Mouse (Mus musculus) lung, postnatal 0 days (tissue): ENCODE measurements at regions not wholly inside any gene's neighbourhood (a gene's known extent, or its start where the extent isn't known, plus 50 kb on each side); places are given as distances from the start of the nearest gene placed in this dataset.

Source experiments
- ATAC-seq: fragments of 200-750 bp; cut with Nextera tagmentation; 2 replicates; pipeline ENCODE4 v1.8.0; 2017; ENCODE audit warnings: moderate library complexity
- DNase-seq: peaks from one replicate; pipeline ENCODE4 v3.0.0-alpha.2; 2016; ENCODE audit warnings: low spot score
- H3K27ac ChIP-seq: fragments of 300-500 bp; sonication (generic); 2 replicates; pipeline ENCODE4 v1.5.1; 2014; ENCODE audit warnings: antibody characterized with exemption, mild to moderate bottlenecking, low read length, mixed read lengths
- H3K27me3 ChIP-seq: fragments of 300-500 bp; sonication (generic); replicated peaks from 2 replicates; pipeline ENCODE4 v1.6.1; 2014; ENCODE audit warnings: low read length, mixed read lengths; ENCODE audit not compliant: insufficient read depth
- H3K36me3 ChIP-seq: fragments of 300-500 bp; sonication (generic); 2 replicates; pipeline ENCODE4 v1.6.1; 2014; ENCODE audit warnings: low read length, mixed read lengths; ENCODE audit not compliant: insufficient read depth
- H3K4me1 ChIP-seq: fragments of 300-500 bp; sonication (generic); 2 replicates; pipeline ENCODE4 v1.6.1; 2014; ENCODE audit warnings: antibody characterized with exemption, low read depth, low read length, mixed read lengths; ENCODE audit not compliant: insufficient read depth
- H3K4me2 ChIP-seq: fragments of 300-500 bp; sonication (generic); replicated peaks from 2 replicates; pipeline ENCODE4 v1.6.1; 2014; ENCODE audit warnings: low read depth, mild to moderate bottlenecking, low read length, moderate library complexity, mixed read lengths
- H3K4me3 ChIP-seq: fragments of 300-500 bp; sonication (generic); 2 replicates; pipeline ENCODE4 v1.5.1; 2014; ENCODE audit warnings: low read depth, low read length
- H3K9ac ChIP-seq: fragments of 300-500 bp; sonication (generic); replicated peaks from 2 replicates; pipeline ENCODE4 v1.6.1; 2014; ENCODE audit warnings: low read depth, mild to moderate bottlenecking
- H3K9me3 ChIP-seq: fragments of 300-500 bp; sonication (generic); 2 replicates; pipeline ENCODE4 v1.6.1; 2016; ENCODE audit warnings: low read length, mixed read lengths
- CTCF ChIP-seq: IDR thresholded peaks from 2 replicates; pipeline ENCODE4 v1.5.1; 2016; ENCODE audit warnings: antibody characterized with exemption, mild to moderate bottlenecking
- EP300 ChIP-seq: IDR thresholded peaks from 2 replicates; pipeline ENCODE4 v1.6.1; 2016; ENCODE audit warnings: antibody characterized with exemption, mild to moderate bottlenecking, control low read depth
- WGBS: fragments of 180-500 bp; shearing (Covaris S2); extraction: QIAGEN DNeasy Blood & Tissue Kit; methylation state at CpG from one replicate; pipeline ENCODE4 v1.1.7; 2014; 5-methylcytosine and 5-hydroxymethylcytosine counted together

DNA sequence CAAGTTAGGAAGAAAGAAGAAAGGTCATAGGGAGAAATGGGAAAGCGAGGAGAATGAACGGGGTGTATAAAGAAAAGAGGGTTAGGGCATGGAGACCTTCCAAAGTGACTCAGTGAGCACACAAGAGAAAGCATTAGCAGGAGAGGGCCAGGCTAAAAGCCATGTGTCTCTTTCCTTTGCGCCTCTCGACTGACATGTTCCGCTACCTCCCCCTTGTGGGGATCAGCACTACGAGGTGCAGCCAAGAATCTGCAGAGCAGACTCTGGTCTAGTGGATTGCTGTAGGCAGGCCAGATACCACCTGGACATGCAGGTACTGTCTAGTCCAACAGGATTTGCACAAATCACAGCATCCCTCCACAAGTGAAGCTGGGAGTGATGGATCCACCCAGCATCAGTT, 54.0 kb downstream of the Kcna5 start:
- ATAC-seq (no peak), DNase-seq (no peak)
- Histone ChIP-seq H3K36me3 (no peaks in the 10 kb centered on the region), H3K9ac (no peak overlapping the region), H3K4me1 (no peaks in the 10 kb centered on the region), H3K9me3 (no peaks in the 10 kb centered on the region), H3K4me2 (no peak overlapping the region), H3K27ac (no peak overlapping the region), H3K4me3 (no peak overlapping the region), H3K27me3 (no peaks in the 10 kb centered on the region)
- WGBS = 41% methylated on average over 6 of the region's 6 CpGs
- TF ChIP-seq CTCF (peak; percentile 55), EP300 (no peak)

DNA sequence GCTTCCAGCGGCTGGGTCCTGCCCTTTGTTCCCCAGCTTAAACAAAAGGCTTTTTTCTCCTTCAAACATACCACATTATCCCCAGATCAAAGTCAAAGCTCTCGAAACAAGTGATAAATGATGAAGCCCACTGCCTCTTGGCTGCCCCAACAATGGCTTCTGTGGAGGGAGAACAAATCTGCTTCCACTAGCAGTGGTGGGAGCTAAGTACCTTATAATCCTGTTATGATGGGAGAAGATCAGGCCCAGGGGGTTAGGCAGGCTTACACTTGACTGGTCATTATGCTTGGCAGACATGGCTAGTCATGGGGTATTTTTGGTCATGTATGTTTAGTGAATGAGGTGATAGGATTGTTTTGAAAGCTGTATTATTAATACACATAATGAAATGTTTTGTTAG, 57.7 kb downstream of the Kcna5 start:
- H3K36me3 ChIP-seq = no peaks in the 10 kb centered on the region
- DNase-seq = no peak
- H3K27me3 ChIP-seq = no peaks in the 10 kb centered on the region
- no peak overlapping the region for H3K4me2 ChIP-seq
- WGBS = 14% methylated on average over 2 of the region's 2 CpGs
- no peaks in the 10 kb centered on the region for H3K4me1 ChIP-seq
- TF ChIP-seq CTCF (no peak), EP300 (no peak)
- H3K4me3 ChIP-seq = no peak overlapping the region
- no peak for ATAC-seq
- H3K27ac ChIP-seq = no peak overlapping the region
- no peak overlapping the region for H3K9ac ChIP-seq
- no peaks in the 10 kb centered on the region for H3K9me3 ChIP-seq

DNA sequence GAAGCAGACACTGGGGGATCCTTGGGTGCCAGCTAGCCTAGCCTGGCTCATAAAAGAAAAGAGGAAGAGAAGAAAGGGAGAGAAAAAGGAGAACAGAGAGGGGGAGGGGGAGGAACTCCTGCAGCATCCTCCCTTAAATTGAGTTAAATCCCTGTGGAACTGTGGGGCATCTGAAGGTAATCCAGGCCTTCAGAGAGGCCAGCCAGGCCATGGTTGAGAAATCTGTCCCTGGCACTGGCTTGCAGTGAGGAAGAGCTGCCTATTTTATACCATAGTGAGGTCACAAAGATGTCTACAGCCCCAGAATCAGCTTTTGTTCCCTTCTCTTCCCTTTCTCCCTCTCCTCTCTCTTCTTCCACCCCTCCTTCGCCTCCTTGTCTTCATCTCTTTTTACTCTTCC, 58.5 kb downstream of the Kcna5 start:
- no peak overlapping the region for H3K4me3 ChIP-seq
- no peak overlapping the region for H3K9ac ChIP-seq
- no peaks in the 10 kb centered on the region for H3K27me3 ChIP-seq
- H3K9me3 ChIP-seq = no peaks in the 10 kb centered on the region
- H3K36me3 ChIP-seq = no peaks in the 10 kb centered on the region
- WGBS = 74% methylated on average over 1 of the region's 1 CpGs
- H3K27ac ChIP-seq = no peak overlapping the region
- DNase-seq = no peak
- H3K4me2 ChIP-seq = no peak overlapping the region
- TF ChIP-seq CTCF (no peak), EP300 (no peak)
- H3K4me1 ChIP-seq = no peaks in the 10 kb centered on the region
- ATAC-seq = no peak

DNA sequence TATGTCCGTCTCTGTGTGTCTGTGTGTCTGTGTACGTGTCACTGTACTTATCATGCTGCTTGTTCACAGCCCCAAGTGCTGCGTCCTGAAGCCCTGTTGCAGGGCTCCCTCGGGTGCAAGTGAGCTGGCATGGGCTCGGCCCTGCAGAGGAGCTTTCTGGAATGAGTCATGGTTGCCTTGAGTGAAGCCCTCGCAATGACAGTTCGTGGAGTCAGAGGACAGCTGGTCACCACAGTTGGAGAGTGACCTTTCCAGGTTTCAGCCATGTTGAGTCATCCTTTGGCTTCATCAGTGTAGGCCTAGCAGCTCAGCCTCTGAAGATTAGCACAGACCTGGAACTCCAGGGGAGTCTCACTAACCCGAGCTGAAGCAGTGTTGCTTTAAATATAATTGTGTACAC, 59.7 kb downstream of the Kcna5 start:
- no peak overlapping the region for H3K9ac ChIP-seq
- no peaks in the 10 kb centered on the region for H3K27me3 ChIP-seq
- H3K4me2 ChIP-seq = no peak overlapping the region
- 72% methylated on average over 8 of the region's 8 CpGs for WGBS
- no peak for DNase-seq
- H3K4me3 ChIP-seq = no peak overlapping the region
- H3K36me3 ChIP-seq = no peaks in the 10 kb centered on the region
- H3K4me1 ChIP-seq = no peaks in the 10 kb centered on the region
- no peaks in the 10 kb centered on the region for H3K9me3 ChIP-seq
- ATAC-seq = no peak
- TF ChIP-seq EP300 (no peak), CTCF (no peak)
- no peak overlapping the region for H3K27ac ChIP-seq

DNA sequence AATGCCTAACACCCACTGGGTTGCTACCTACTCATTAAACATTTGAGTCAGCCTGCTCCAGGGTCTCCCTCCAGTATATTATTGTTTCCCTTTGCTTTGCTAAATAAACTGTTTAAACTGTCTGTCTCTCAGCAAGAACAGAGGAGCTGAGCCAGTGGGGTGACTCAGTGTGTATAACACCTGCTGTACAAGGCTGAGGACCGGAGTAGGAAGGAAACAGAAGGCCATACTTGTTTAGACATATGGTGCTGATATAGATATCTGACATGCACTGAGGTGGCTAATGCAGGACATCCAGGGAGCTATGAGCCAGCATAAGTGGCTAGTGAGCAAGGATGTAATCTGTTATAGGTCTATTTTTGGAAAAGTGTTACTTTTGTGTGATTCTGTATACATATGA, 81.5 kb downstream of the Kcna5 start:
- no peak for TF ChIP-seq CTCF
- no peak for TF ChIP-seq EP300
- Histone ChIP-seq H3K9ac (no peak overlapping the region), H3K36me3 (no peaks in the 10 kb centered on the region), H3K4me3 (no peak overlapping the region), H3K4me1 (no peaks in the 10 kb centered on the region), H3K27ac (no peak overlapping the region), H3K4me2 (no peak overlapping the region), H3K27me3 (no peaks in the 10 kb centered on the region), H3K9me3 (no peaks in the 10 kb centered on the region)
- no peak for DNase-seq
- no peak for ATAC-seq
- WGBS = 28% methylated on average over 1 of the region's 1 CpGs

DNA sequence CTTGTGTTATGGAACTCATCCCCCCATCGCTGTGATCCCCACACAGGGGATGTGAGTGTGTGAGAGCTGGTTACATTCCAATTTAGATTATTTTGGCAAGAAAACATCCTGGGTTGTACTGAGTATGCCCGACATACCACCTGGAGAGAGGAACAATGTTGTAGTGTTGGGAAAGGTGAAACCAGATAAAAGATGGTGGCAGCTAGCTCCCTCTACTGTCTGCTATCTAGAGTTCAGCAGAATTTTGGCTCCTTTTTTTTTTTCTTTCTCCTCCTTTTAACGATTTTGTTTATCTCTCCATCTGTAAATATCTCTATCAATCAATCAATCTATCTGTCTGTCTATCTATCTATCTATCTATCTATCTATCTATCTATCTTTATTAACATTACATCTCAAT, 89.7 kb downstream of the Kcna5 start:
- Histone ChIP-seq H3K9ac (no peak overlapping the region), H3K4me1 (no peaks in the 10 kb centered on the region), H3K27me3 (no peaks in the 10 kb centered on the region), H3K4me3 (no peak overlapping the region), H3K36me3 (no peaks in the 10 kb centered on the region), H3K4me2 (no peak overlapping the region), H3K9me3 (no peaks in the 10 kb centered on the region), H3K27ac (no peak overlapping the region)
- WGBS = 18% methylated on average over 3 of the region's 3 CpGs
- DNase-seq (no peak), ATAC-seq (no peak)
- peak; percentile 17 for TF ChIP-seq CTCF
- TF ChIP-seq EP300 = no peak

DNA sequence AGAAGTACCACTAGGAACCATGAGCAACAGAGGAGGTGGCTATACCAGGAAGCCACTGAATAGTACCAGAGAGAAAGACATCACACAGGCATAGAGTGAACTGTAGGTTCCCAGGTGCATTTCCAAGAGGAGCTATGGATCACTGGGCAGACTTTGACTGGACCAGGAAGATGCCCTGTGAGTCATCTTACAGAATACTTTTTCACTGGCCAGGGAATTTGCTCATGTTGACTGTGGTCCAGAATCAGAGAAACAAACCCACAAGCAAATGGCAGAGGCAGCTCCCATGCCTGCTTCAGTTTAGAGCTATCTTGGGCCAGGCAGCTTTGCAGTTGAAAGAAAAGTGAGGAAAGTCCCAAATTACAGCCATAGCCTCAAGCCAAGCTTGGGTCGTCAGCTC, 95.0 kb downstream of the Kcna5 start:
- TF ChIP-seq EP300 = no peak
- no peak for TF ChIP-seq CTCF
- no peak overlapping the region for H3K4me2 ChIP-seq

More for the DNA sequence above, 95.0 kb downstream of the Kcna5 start:
- WGBS = 67% methylated on average over 1 of the region's 1 CpGs
- Histone ChIP-seq H3K36me3 (no peaks in the 10 kb centered on the region), H3K9ac (no peak overlapping the region), H3K4me1 (no peaks in the 10 kb centered on the region), H3K9me3 (no peaks in the 10 kb centered on the region), H3K27me3 (no peaks in the 10 kb centered on the region), H3K27ac (no peak overlapping the region), H3K4me3 (no peak overlapping the region)
- ATAC-seq (no peak), DNase-seq (no peak)
